Mouse (Mus musculus) kidney, embryonic 15.5 days (tissue): ENCODE results near the gene Catsper4. TPM values are rescaled to one million over a fixed set of nuclear protein-coding genes. Genes with fewer than 3 reads are reported as not detected.

Experiments
- ATAC-seq: fragments of 200-750 bp; cut with Nextera tagmentation; replicated peaks from 2 replicates; pipeline ENCODE4 v1.8.0; 2017; ENCODE audit warnings: moderate TSS enrichment; ENCODE audit not compliant: low FRiP score
- H3K27ac ChIP-seq: fragments of 300-500 bp; sonication (generic); 2 replicates; pipeline ENCODE4 v1.5.1; 2015; ENCODE audit warnings: mild to moderate bottlenecking, inconsistent platforms
- H3K27me3 ChIP-seq: fragments of 300-500 bp; sonication (generic); 2 replicates; pipeline ENCODE4 v1.6.1; 2015; ENCODE audit warnings: inconsistent platforms
- H3K36me3 ChIP-seq: fragments of 300-500 bp; sonication (generic); 2 replicates; pipeline ENCODE4 v1.6.1; 2015; ENCODE audit warnings: inconsistent platforms
- H3K4me1 ChIP-seq: fragments of 300-500 bp; sonication (generic); 2 replicates; pipeline ENCODE4 v1.6.1; 2015; ENCODE audit warnings: inconsistent platforms
- H3K4me2 ChIP-seq: fragments of 300-500 bp; sonication (generic); 2 replicates; pipeline ENCODE4 v1.6.1; 2015; ENCODE audit warnings: moderate library complexity, mild to moderate bottlenecking, inconsistent platforms
- H3K4me3 ChIP-seq: fragments of 300-500 bp; sonication (generic); replicated peaks from 2 replicates; pipeline ENCODE4 v1.5.1; 2015; ENCODE audit warnings: mild to moderate bottlenecking, inconsistent platforms
- H3K9ac ChIP-seq: fragments of 300-500 bp; sonication (generic); 2 replicates; pipeline ENCODE4 v1.6.1; 2015; ENCODE audit warnings: mild to moderate bottlenecking, inconsistent platforms
- H3K9me3 ChIP-seq: fragments of 300-500 bp; sonication (generic); replicated peaks from 2 replicates; pipeline ENCODE4 v1.6.1; 2016; ENCODE audit warnings: inconsistent platforms
- WGBS: fragments of 180-500 bp; shearing (Covaris S2); methylation state at CpG from one replicate; pipeline ENCODE4 v1.1.7; 2015; ENCODE audit warnings: mixed read lengths; 5-methylcytosine and 5-hydroxymethylcytosine counted together
- polyA plus RNA-seq: library from polyadenylated mRNA; unstranded; fragments of >200 nt; fragmentation: Nextera tagmentation; extraction: Ambion mirVana; gene quantifications from 2 replicates; pipeline ENCODE4 v1.2.1, GENCODE M21; 2015

Catsper4 gene
- polyA plus RNA-seq, 1 experiment from 2014 or later: 0.55 TPM

DNA sequence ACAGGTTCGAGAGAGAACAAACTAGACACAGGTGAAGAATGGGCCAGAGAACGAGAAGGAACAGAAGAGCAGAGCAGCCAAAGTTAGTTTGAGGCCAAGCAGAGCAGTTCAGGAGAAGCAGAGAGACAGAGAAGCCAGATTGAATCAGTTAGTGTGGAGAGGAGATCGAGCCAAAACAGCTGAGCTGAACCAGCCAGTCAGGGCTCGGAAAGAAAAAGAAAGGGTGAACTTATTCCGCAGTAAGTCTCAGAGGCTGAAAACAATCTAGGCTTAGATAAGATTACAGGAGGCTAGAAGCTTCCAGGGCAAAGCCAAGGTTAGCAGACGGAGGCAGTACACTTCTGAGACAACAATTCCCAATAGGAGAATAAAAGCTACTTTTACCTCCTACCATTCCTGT, 62.2 kb downstream of the Catsper4 start:
- H3K9me3 ChIP-seq: no peaks in the 10 kb centered on the region
- no peaks in the 10 kb centered on the region for H3K27me3 ChIP-seq
- ATAC-seq: no peak
- H3K27ac ChIP-seq: peak overlapping the region; percentile 54
- H3K4me2 ChIP-seq: no peak overlapping the region; the same call in 1 of the 2 replicates
- 64% methylated on average over 6 of the region's 6 CpGs for WGBS
- H3K4me3 ChIP-seq: no peak overlapping the region
- H3K4me1 ChIP-seq: no peaks in the 10 kb centered on the region
- no peak overlapping the region for H3K9ac ChIP-seq
- H3K36me3 ChIP-seq: peaks cover 32% of the 10 kb centered on the region

DNA sequence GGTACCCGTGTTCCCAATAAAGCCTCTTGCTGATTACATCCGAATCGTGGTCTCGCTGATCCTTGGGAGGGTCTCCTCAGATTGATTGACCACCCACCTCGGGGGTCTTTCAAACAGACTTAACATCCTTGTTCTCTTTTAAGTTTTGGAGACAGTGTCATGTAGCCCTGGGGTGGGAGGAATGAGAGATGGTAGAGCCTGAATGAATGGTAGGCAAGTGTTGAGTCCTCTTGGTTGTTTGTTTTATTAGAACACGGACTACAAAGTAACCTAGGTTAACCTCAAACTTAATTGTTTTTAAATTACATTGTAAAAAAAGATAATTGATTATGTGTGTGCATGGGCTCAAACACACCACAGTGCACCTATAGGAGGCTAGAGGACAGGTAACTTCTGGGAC, 62.6 kb downstream of the Catsper4 start:
- Histone ChIP-seq H3K27ac (peak overlapping the region; percentile 54), H3K9ac (no peak overlapping the region), H3K4me1 (no peaks in the 10 kb centered on the region), H3K36me3 (peaks cover 32% of the 10 kb centered on the region), H3K4me2 (no peak overlapping the region), H3K4me3 (no peak overlapping the region), H3K9me3 (no peaks in the 10 kb centered on the region), H3K27me3 (no peaks in the 10 kb centered on the region)
- 89% methylated on average over 5 of the region's 6 CpGs for WGBS
- ATAC-seq: no peak

Other genes starting within 250 kb of the Catsper4 start
- gene Dhdds, start 226.5 kb downstream of the Catsper4 start, polyA plus RNA-seq: 47.4 and 48.4 TPM in 2 replicates
- 0.17 and 0.18 TPM in 2 replicates for gene Lin28a, start 208.5 kb downstream of the Catsper4 start, polyA plus RNA-seq
- not detected in 2 replicates for gene Zfp683, start 173.5 kb downstream of the Catsper4 start, polyA plus RNA-seq
- 3.9 and 4.4 TPM in 2 replicates for gene Crybg2, start 166.6 kb downstream of the Catsper4 start, polyA plus RNA-seq
- gene Cd52, start 132.3 kb downstream of the Catsper4 start, polyA plus RNA-seq: 12.0 and 12.2 TPM in 2 replicates
- 10.5 and 11.1 TPM in 2 replicates for gene Ubxn11, start 124.8 kb downstream of the Catsper4 start, polyA plus RNA-seq
- 395 and 412 TPM in 2 replicates for gene Sh3bgrl3, start 98.6 kb downstream of the Catsper4 start, polyA plus RNA-seq
- 106 and 125 TPM in 2 replicates for gene Cep85, start 40.3 kb downstream of the Catsper4 start, polyA plus RNA-seq
- gene Gm7534, start 24.4 kb downstream of the Catsper4 start, polyA plus RNA-seq: 0.24 and 0.30 TPM in 2 replicates
- 7.3 and 8.3 TPM in 2 replicates for gene Cnksr1, start 11.0 kb upstream of the Catsper4 start, polyA plus RNA-seq
- gene E130218I03Rik, start 16.3 kb upstream of the Catsper4 start, polyA plus RNA-seq: 0.26 and 0.68 TPM in 2 replicates
- gene Zfp593, start 18.2 kb upstream of the Catsper4 start, polyA plus RNA-seq: 15.6 and 15.8 TPM in 2 replicates
- not detected in 2 replicates for gene Gm30191, start 19.6 kb upstream of the Catsper4 start, polyA plus RNA-seq
- 10.6 and 12.1 TPM in 2 replicates for gene Grrp1, start 26.7 kb upstream of the Catsper4 start, polyA plus RNA-seq
- gene Pdik1l, start 60.5 kb upstream of the Catsper4 start, polyA plus RNA-seq: 21.6 TPM in 2 replicates
- 3.7 and 4.4 TPM in 2 replicates for gene Trim63, start 87.7 kb upstream of the Catsper4 start, polyA plus RNA-seq
- 0.73 and 1.1 TPM in 2 replicates for gene Slc30a2, start 115.8 kb upstream of the Catsper4 start, polyA plus RNA-seq
- gene Extl1, start 156.5 kb upstream of the Catsper4 start, polyA plus RNA-seq: 0.33 and 0.53 TPM in 2 replicates
- gene Pafah2, start 168.9 kb upstream of the Catsper4 start, polyA plus RNA-seq: 14.0 and 15.7 TPM in 2 replicates
- 1,708 and 1,728 TPM in 2 replicates for gene Stmn1, start 240.9 kb upstream of the Catsper4 start, polyA plus RNA-seq